Mouse (Mus musculus): Measurements from ENCODE around the gene Pus10.

DNA sequence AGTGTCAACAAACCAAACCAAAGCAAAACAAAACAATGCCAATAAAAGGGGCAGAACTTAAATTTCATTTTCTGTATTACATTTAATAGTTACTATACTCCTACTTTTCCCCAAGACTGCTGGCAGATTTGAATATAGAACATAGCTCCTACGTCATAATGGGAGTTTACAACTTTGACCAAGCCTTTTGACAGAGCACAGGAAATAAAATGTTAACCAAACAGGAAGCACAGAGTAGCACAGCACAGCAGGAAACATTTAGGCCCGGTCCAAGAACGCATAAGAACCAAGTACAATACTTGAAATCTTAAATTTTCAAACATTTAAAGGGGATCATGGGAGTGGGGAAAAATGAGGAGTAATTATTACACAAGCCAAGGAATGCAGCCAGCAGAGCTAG, 116.6 kb downstream of the Pus10 start:
- TF ChIP-seq CTCF (conservative IDR thresholded peaks at IDR 0.05; ENCODE audit: low read length) = no peak
- TF ChIP-seq POU5F1 (IDR thresholded peaks at IDR 0.05; ENCODE audit: borderline replicate concordance, low read length) = no peak
